Mouse (Mus musculus) monocyte, adult 2 months (primary cell): ENCODE data around the gene Arhgap28.
"Not testable (repeated sequence)": the region's sequence is repeated elsewhere in the genome, so short reads cannot be mapped to it uniquely, and the experiment has no call there.

Experiments used
- DNase-seq, 2 experiments: peaks; one replicate each; pipeline ENCODE4 v3.0.0; 2022; ENCODE audit warnings: low spot score in 2 of 2, low read depth in 1 of 2

Arhgap28 gene

DNA sequence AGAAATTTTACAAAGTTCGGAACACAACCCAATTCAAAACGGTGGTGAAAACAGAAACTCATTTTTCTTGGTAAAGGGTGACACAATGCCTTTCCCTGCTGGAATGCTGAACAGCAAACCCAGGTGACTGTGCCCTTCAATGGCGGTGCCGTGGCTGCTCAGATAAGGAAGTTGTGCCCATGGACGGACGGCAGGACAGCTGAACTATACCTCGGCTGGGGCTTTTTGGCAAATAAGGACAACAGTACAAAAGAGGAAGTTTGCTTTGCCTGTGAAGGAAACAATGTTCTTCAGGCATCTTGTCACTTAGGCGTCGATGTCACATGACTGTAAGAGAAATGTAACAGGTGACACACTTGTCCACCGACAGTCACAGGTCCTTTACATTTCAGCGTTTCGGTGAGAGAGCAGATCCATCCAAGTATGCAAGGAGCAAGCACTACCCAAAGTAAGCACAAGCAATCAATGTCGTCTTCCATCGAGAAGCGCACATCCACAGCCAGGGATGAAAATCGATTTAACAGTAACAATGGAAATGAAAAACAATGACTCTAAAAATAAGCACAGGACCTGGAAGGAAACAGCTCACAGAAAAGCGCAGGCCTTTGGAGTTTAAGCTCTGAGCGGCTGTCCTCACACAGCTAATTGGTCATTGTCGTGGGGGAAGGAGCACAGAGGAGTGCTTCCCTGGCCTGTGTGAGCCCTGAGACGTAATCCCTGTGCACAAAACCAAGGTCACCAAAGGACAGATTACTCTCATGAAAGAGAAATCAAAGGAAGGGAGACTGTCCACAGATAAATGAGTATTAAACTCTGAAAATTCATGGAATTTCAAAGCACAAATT, 114.2 kb downstream of the Arhgap28 start:
- DNase-seq: no peak

DNA sequence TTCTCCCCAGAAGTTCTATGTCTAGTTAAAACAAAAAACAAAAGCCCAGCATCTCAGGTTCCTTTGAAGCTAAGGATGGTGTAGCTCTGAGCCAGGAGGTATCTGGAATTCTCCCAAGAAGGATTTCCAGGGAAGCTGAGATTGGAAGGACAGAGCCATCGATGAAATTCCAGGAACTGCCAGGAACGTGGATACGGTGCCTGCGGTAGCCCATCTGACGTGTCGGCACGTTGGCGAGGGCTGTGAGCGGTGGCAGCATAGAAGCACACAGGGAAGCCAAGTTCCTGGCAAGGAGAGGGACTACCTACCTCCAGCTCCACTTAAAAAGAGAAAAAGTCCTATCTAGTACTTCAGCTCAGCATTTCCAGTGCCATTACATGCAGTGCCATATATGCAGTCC, 115.8 kb downstream of the Arhgap28 start:
- no peak for DNase-seq

DNA sequence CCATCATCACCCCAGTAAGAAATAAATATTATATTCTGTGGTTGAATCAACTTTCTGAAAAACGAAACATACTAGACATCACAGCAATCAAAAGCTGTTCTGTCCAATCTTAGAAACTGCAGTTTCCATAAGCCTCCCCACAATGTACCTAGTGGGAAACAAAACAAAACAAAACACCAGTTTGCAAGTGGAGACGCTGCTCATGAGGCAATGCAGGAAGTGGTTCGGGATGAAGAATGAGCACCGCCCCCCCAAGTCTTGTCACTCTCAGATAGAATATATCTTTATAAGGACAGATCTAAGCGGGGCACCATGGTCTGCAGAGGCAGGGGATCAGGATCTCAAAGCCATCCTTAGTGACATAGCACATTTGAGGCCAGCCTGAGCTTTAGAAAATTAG, 117.6 kb downstream of the Arhgap28 start:
- DNase-seq: no peak

DNA sequence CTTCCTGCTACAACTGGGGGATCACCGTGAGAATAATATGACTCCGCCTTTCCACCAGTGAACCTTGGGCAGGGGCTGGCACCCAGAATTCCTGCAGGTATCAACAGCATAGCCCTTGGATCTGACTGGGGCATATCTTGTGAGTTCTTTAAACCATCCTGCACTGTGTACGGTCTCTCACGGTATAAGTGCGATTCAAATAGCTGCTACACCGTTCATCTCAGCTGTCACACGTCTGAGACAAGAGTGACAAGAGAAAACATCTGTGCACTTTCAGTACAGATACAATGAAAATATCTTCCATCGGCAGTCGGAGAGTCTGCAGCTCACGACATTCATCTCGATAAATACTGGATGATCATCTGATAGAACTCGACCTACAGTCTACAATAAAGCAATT, 126.3 kb downstream of the Arhgap28 start:
- no peak for DNase-seq

DNA sequence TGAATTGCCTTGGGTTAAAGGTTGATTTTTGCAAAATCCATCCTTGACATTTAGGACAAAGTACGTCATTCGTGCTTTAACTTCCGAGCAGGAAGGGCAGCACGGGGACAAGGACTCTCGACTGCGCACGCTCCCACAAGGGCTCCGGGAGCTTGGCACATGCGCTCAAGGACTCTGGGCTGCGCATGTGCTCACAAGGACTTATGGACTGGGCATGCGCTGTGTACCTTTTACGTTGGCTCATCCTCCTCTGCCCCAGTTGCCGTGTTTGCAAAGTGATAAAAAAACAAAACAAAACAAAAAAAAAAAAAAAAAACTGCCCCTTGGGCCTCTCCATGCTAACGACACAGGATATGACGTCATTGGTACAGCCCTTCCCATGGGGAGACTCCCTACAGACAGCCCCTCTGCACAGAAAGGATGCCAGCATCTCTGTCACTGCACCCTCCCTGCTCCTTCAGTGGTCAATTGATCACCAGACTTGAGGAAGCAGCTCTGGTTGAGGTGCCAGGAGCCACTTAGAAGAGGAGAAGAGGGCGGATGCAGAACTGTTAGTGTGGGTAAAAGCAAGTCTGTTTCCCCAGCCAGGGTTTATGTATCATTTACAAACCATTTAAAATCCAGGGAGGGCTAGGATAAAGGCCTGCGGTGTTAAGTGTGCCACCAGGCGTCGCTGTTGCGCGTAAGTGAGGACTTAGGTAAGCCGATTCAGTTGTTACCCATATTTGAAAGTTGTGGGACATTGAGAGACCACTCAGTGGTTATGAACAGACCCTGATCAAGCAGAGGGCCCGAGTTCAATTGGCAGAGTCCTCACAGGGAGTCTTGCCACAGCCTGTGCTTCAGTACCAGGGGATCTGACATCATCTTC, 134.0 kb downstream of the Arhgap28 start:
- DNase-seq: no peak

DNA sequence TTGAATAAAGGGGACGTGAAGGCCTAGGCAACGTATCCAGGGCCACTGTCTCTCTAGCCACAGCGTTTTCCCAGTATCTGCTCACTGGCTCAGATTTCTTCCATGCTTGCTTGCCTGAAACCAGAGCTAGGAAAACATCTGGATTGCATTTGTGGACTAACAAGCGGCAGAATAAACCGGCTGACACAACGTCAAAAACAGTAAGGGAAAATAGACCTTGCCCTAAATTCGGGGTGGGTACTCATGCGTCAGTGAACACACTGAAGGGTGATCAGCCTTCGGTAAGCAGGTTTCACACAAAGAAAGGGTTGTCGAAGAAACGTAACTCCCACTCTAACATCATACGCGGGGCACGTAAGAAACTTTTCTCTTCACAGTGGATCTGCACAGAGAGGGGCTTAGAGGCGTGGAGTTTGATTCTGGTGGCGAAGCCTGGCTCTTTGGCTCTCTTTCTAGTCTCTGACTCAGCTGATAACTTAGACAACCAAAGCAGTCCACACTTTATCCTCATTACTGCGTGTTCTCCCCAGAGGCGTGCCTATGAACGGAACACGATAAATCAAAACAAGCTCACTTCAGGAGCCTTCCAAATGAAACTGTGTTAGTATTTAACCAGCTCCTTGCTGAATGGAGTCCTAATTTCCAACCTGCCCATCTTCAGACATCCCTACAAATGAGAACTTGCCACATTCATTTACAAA, 137.2 kb downstream of the Arhgap28 start:
- DNase-seq: no peak

DNA sequence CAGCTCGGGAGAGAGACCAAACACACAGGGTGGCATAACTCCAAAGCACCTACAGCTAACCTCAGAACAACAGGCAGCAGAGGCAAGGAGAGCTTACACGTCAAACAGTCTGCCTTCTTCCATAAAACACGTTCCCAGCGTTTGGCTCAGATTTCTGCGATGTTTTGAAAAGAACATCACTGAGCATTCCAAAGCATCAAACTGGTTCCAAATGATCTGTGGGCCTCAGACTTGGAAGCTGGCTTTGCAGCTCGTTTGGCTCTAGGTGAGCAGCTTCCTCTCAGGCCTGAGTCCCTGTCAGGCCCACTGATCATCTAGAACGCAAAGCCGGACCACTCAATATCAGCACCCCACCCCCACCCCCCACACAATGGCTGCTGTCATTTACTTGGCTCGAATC, 137.9 kb downstream of the Arhgap28 start:
- no peak for DNase-seq

DNA sequence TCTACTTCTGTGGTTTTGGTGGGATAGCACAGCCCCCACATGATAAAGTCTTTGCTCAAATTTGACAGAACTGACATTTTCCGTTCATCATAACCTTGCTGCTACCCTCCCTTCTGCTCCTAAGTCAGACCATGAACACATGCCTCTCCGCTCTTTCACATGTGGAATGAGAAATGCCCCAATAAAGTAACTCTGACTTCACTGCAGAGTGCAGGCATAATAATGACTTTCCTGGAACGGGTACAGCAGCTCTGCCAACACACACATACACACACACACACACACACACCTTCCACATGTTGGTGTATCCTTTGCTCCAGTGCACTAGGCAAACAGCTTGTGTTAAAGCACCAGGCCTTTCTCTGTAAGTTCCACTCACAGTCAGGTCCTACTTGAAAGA, 139.0 kb downstream of the Arhgap28 start:
- DNase-seq: no peak

DNA sequence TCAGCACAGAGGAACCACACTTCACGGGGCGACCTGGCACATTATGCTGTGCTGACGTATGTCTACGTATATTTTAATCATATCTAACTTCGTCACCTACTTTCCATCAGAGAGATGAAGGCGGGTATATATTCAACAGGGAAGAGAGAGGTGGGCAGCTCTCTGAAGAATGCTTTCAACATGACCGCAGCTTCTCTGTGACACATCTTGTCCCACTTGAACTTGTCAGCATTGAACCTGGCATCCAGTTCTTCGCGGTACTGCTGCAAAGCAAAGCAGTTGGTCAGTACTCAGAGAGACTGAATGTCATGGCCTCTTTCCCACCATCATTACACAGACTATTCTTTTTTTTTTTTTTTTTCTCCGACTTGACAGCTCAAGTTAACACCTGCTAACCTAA, 139.6 kb downstream of the Arhgap28 start:
- DNase-seq: no peak

DNA sequence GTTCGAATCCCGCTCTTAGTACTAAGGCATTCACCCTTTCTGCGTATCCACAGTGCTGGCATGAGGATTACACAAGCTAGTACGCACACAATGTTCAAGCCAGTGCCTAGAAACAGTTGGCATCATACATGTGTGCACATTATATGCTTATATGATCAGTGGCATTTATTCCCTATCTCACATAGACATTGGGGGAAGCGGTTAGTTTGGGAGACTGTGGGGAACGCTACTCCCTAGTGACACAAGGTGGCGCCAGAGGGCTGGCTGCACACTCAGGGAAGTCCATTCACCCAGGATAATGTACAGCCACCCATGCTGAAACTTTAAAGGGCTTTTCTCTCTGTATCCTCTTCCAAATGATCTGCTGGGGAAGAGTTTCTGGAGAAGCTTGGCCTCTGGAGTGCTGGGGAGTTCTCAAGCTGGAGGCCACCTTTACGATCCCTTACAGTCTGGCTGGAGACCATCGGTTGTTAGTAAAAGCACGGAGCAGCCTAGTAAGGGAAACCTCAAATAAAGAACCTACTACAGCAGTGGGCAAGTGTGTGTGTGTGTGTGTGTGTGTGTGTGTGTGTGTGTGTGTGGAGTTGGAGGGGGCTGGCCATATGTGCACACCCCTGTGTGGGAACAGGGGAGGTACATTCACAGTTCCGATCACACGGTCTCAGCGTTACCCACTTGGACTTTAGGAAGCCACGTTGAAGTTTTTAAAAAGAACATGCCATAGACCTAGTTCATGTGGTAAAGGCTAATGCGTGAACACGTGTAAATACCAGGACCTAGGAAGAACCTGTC, 142.0 kb downstream of the Arhgap28 start:
- DNase-seq: no peak

DNA sequence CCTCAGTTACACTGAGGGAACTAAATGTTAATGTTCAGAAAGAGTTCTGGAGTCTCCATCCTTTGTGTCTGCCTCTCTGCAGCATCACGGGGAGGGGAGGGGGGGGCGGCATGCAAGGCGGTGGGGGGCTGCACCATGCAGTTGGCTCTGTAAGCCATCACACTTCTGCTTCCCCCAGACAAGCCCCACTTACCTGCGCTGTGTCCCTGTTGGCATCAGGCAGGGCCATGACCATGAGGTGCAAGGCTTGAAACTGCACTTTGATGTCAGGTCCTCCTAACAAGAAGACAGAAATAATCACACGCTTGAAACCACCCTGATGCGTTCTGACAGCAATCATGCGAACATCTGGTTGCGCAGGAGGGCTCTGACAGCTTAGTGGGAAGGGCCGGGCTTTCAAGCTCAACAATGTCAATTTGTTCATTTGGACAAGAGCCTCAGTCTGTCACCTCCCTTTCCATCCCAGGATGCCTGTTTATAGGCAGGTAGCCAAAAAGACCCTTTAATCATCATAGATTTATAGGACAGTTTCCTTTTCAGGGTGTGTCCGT, 142.8 kb downstream of the Arhgap28 start:
- no peak for DNase-seq

DNA sequence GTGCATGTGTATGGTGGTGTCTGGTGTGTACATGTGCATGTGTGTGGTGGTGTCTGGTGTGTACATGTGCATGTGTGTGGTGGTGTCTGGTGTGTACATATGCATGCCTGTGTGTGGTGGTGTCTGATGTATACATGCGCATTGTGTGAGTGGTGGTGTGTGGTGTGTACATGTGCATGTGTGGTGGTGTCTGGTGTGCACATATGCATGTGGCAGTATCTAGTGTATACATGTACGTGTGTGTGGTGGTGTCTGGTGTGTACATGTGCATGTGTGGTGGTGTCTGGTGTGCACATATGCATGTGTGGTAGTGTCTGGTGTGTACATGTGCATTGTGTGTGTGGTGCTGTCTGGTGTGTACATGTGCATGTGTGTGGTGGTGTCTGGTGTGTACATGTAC, 162.4 kb downstream of the Arhgap28 start:
- DNase-seq: not testable (repeated sequence)

DNA sequence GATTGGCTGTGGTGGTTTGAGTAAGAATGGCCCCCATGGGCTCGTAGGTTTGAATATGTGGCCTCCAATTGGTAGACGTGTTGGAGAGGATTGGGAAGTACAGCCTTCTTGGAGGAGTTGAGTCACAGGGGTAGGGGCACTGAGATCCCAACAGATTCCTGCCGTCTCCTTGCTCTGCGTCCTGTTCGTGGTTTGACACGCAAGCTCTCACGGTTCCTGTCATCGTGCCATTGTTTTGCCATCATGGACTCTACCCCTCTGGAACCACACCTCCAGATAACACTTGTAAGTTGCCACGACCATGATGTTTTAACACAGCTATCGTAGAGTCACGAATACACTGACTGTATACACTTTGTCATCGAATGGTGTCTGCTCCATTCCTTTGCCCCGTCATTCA, 165.0 kb downstream of the Arhgap28 start:
- DNase-seq: no peak

DNA sequence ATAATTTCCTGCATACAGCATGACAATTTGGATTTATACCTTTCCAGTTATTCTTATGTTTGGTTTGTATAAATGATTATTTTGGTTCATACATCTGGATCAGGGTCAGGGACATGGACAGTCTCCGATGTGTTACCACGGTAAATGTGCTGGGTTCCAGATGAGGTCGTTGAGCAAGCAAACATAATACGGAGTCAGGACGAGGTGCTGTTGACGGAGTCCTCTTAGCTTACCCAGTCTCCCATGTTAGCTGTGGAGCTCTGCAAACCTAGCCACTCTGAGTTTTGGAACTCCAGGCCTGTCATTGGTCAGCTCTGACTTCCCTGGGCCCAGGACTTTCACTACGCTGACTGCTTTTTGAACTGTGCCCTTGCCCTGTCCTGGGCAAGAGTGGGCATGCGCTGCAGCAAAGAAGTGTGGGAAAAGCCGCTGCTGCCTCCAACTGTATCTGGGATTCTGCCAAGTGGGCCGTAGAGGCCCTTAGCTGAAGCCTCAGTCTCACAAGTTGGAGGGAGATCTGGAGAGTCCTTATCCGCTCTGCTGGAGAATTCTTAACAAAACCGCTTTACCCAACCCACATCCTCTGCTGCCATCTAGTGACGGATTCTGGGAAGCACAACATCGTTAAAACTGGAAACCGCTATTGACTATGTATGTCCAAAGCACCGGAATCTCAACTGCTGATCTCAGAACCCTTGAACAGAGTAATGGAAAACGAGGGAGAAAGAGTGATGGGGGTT, 166.4 kb downstream of the Arhgap28 start:
- DNase-seq: no peak

DNA sequence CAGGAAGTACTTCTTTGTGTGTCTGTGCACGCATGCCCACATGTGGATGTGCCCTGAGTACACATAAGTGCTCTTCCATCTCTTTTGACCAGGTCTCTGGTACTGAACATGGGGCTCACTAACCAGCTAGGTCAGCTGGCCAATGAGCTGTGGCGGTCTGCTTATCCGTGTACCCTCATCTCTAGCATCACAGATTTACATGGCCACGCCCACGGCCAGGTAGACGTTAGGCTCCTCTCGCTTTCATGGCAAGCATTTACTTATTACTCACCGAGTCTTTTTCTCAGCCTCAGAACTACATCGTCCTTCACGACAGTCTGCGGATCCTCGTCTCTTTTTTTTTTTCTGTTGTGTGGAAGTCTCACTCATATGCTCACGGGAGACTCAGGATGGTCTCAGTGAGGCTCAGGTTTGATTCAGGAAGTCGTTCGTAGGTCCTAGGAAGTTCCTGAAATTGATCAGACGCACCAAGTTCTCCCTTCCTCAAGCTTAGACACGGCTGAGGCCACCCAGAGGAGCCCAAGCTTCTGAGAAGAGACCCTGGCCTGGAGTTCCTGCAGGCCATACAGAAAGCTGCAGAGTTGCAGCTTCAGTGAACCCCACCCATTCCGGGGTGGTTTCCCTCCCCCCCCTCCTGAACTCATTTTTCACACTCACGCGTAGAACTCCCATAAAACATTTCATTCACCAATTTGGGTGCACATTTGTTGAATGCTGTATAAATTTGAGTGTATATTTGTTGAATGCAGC, 167.6 kb downstream of the Arhgap28 start:
- no peak for DNase-seq

DNA sequence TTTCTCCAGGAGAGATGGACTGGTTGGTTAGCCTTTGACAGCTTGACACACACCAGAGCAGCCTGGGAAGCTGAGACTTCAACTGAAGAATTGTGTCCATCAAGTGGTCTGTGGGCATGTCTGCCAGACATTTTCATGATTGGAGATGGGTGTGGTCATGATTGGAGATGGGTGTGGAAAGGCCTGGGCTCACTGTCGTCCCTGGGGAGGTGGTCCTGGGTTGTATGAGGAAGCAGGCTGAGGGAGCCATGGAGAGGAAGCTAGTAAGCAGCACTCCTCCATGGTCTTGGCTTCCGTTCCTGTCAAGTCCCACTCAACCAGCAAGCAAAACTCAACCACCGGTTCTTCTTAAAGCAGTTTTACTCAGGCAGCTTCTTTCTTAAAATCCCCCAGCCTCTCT, 176.5 kb downstream of the Arhgap28 start:
- no peak for DNase-seq

DNA sequence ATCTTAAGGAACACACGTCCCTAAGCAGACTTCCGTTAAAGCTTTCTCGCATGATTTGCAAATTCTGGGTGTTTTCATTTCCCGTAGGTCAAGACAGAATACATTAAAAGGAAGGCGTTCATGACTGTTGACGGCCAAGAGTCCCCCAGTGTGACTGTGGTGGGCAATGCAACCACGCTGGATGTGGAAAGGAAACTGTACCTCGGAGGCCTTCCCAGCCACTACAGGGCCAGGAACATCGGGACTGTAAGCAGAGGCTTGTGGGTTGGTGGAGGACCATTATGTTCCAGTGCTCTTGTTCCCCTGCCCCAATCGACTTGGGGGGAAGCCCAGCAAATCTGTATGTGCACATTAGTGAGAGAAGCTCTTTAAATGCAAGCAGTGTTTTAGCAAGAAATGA, 187.0 kb downstream of the Arhgap28 start:
- DNase-seq: no peak

DNA sequence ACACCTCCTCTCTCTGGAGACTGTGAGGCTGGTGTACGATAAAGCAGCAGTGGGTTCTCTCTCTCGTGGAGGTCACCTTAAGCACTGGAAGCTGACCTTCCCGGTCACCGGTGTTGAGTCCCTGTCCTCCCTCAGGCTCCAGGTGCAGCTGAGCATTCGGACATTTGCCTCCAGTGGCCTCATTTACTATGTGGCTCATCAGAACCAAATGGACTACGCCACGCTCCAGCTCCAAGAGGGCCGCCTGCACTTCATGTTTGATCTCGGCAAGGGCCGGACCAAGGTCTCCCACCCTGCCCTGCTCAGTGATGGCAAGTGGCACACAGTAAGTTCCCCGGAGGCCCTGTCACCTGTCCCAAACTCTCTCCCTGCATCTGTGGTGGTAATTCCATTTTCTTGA, 188.2 kb downstream of the Arhgap28 start:
- DNase-seq: no peak

DNA sequence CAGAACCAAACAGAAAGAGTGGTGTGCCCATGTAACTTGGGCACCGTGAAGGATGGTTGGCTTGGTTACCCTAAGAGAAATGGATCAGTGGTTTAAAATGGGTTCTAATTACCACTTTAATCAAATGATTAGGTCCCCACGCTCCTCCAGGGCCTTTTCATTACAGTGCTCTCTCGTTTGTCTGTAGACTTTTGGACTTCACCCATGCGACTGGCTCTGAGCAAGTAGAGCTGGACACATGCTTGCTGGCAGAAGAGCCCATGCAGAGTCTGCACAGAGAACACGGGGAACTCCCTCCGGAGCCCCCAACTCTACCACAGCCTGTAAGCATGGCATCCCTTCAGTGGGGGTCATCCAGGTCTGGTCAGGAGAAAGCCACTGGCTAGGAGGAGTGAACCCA, 190.3 kb downstream of the Arhgap28 start:
- no peak for DNase-seq
